Mouse (Mus musculus) heart, postnatal 0 days (tissue): ENCODE measurements around the gene Itpr1.

ENCODE experiments used
- CTCF ChIP-seq: IDR thresholded peaks from 2 replicates; pipeline ENCODE4 v1.5.1; 2016; ENCODE audit warnings: antibody characterized with exemption, control low read depth, low read depth
- EP300 ChIP-seq: IDR thresholded peaks from 2 replicates; pipeline ENCODE4 v1.6.1; 2016; ENCODE audit warnings: antibody characterized with exemption, low read depth

DNA sequence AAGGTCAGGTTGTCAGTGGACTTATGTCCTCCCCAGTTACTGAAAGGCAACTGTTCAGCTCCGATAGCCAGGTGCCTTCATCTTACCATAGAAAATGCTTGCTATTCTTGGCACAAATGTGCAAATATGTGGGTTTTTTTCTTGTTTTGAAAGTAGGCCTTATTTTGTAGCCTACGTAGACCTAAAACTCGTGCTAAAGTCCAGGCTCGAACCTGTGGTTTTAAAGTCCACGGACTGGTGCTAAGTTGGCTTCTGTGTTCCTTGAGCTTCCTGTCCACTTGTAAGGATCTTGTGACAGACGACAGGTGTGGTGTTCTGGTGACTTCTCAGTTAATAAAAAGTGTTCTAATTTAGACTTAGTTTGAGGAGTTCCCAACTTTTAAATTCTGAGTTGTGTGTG is 15.2 kb downstream of the Itpr1 start:
- TF ChIP-seq CTCF = no peak
- TF ChIP-seq EP300 = no peak
